Mouse (Mus musculus): Measurements from ENCODE around the gene Zfp451. TPM values are rescaled to one million over a fixed set of nuclear protein-coding genes. Genes with fewer than 3 reads are reported as not detected.

Gene Zfp451
- polyA plus RNA-seq, 1 experiment, result 40.4 TPM

- TF ChIP-seq CTCF (IDR thresholded peaks at IDR 0.05; ENCODE audit: borderline replicate concordance, extremely low read depth, insufficient read depth, insufficient read length) (no peak), POLR2A (IDR thresholded peaks at IDR 0.05; ENCODE audit: borderline replicate concordance, extremely low read depth, insufficient read depth, insufficient read length, poor library complexity, severe bottlenecking) (no peak)
- DNase-seq (ENCODE audit: low read depth), result peak; percentile 33
These were observed 38.2 kb downstream of the Zfp451 start for GRCm38 (mm10) chr1:33776175-33776611.

DNA sequence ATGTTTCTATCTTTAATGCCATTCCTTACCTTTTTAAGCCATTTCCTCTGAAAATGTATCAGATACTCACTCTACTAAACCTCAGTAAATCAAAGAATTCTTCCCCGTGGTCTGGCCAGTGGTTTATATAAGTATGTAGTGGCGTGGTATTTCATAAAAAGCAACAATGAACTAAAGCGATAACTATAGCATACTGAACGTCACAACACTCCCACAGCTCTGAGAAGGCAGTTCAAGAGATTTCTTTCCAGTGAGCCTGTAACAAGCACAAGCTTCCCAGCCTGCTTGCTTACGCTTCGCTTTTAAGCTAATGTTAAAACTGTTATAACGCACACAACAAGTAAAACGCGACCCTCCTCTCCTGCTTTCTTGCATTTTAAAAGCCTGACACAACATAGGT is 42.3 kb downstream of the Zfp451 start:
- TF ChIP-seq CTCF (IDR thresholded peaks at IDR 0.05; ENCODE audit: borderline replicate concordance, extremely low read depth, insufficient read depth, insufficient read length) (no peak), POLR2A (IDR thresholded peaks at IDR 0.05; ENCODE audit: borderline replicate concordance, extremely low read depth, insufficient read depth, insufficient read length, poor library complexity, severe bottlenecking) (no peak)
- DNase-seq (ENCODE audit: low read depth), result no peak

GRCm38 (mm10) chr1:33771621-33772020 is 42.8 kb downstream of the Zfp451 start:
- no peak for DNase-seq (ENCODE audit: low read depth)
- TF ChIP-seq POLR2A (IDR thresholded peaks at IDR 0.05; ENCODE audit: borderline replicate concordance, extremely low read depth, insufficient read depth, insufficient read length, poor library complexity, severe bottlenecking), result no peak
- no peak for TF ChIP-seq CTCF (IDR thresholded peaks at IDR 0.05; ENCODE audit: borderline replicate concordance, extremely low read depth, insufficient read depth, insufficient read length)

DNA sequence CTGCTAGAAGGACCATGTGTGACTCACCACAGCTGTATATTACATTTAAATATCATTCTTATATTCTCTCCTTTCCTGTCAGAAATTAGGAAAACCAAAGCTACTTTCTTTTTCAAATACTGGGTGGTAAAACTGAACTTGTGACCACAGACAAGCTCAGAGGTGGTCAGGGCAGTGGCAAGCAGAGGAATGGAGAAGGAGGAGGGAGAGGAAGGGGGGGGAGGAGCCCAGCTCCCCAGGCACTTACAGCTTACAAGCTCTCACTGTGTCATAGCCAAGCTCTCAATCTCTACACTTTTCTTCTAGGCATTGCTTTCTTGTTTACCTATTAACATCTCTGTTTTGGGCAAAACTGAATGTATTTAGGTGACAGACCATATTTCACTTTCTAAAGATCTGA is 45.6 kb downstream of the Zfp451 start:
- no peak for DNase-seq (ENCODE audit: low read depth)
- TF ChIP-seq CTCF (IDR thresholded peaks at IDR 0.05; ENCODE audit: borderline replicate concordance, extremely low read depth, insufficient read depth, insufficient read length) (no peak), POLR2A (IDR thresholded peaks at IDR 0.05; ENCODE audit: borderline replicate concordance, extremely low read depth, insufficient read depth, insufficient read length, poor library complexity, severe bottlenecking) (no peak)

DNA sequence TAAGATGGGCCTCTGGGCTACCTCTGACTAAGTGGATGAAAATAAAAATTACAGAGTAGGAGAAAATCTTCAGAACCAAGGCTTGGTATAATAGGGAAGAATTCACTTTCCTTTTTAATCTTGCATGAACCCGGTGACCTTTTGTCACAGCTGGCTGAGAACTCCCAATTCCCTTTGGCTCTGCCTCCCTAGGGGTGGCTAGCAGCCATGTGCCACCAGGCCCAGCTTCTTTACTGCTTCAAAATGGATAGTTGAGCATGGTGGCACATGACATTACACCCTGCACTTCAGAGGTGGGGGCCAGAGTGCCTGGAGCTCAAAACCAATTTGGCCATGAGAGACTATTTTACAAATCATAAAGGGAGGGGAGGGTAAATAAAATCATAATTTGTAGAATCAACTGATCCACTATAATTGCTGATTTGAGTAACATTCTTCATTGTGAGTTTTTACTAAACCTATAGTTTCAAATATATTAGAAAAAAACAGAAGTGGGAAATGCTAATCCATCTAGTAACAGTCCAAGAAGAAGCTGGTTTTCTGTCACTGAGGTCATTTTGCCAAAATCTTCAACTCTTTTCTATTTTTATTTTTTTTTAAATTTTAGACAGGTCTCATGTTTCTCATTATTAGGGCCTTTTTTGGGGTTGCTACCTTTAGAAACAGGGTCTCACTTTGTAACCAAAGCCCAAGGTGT is 46.2 kb downstream of the Zfp451 start:
- no peak for DNase-seq (ENCODE audit: low read depth)
- TF ChIP-seq CTCF (IDR thresholded peaks at IDR 0.05; ENCODE audit: borderline replicate concordance, extremely low read depth, insufficient read depth, insufficient read length) (no peak), POLR2A (IDR thresholded peaks at IDR 0.05; ENCODE audit: borderline replicate concordance, extremely low read depth, insufficient read depth, insufficient read length, poor library complexity, severe bottlenecking) (no peak)

- DNase-seq (ENCODE audit: low read depth), result no peak
- TF ChIP-seq POLR2A (IDR thresholded peaks at IDR 0.05; ENCODE audit: borderline replicate concordance, extremely low read depth, insufficient read depth, insufficient read length, poor library complexity, severe bottlenecking), result no peak
- no peak for TF ChIP-seq CTCF (IDR thresholded peaks at IDR 0.05; ENCODE audit: borderline replicate concordance, extremely low read depth, insufficient read depth, insufficient read length)
These were observed 47.6 kb downstream of the Zfp451 start for GRCm38 (mm10) chr1:33766520-33767508.

- TF ChIP-seq POLR2A (IDR thresholded peaks at IDR 0.05; ENCODE audit: borderline replicate concordance, extremely low read depth, insufficient read depth, insufficient read length, poor library complexity, severe bottlenecking), result no peak
- DNase-seq (ENCODE audit: low read depth), result no peak
These were observed 48.8 kb downstream of the Zfp451 start for GRCm38 (mm10) chr1:33765468-33766080.

DNA sequence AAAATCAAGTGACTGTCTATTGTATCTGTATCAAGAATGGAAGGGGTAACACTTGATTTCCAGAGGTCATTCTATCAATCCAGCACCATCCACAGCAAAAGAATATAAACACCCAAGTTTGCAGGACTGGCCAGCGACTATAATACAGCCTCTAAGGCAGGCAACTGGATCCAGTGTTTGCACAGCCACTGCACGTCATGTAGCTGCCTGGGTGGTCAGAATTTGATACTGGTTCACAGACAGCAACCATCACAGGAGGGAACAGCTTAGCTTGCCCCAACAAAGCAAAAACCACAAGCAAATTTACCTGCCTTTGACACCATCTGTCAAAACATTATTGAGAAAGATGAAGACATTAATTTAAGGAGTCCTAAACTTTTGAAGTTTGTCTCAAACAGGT is 50.6 kb downstream of the Zfp451 start:
- TF ChIP-seq CTCF (IDR thresholded peaks at IDR 0.05; ENCODE audit: borderline replicate concordance, extremely low read depth, insufficient read depth, insufficient read length) (no peak), POLR2A (IDR thresholded peaks at IDR 0.05; ENCODE audit: borderline replicate concordance, extremely low read depth, insufficient read depth, insufficient read length, poor library complexity, severe bottlenecking) (no peak)
- DNase-seq (ENCODE audit: low read depth), result no peak

GRCm38 (mm10) chr1:33758488-33758887 is 55.9 kb downstream of the Zfp451 start:
- peak; percentile 13 for DNase-seq (ENCODE audit: low read depth)
- TF ChIP-seq POLR2A (IDR thresholded peaks at IDR 0.05; ENCODE audit: borderline replicate concordance, extremely low read depth, insufficient read depth, insufficient read length, poor library complexity, severe bottlenecking) (no peak), CTCF (IDR thresholded peaks at IDR 0.05; ENCODE audit: borderline replicate concordance, extremely low read depth, insufficient read depth, insufficient read length) (no peak)

- TF ChIP-seq POLR2A (IDR thresholded peaks at IDR 0.05; ENCODE audit: borderline replicate concordance, extremely low read depth, insufficient read depth, insufficient read length, poor library complexity, severe bottlenecking) (0 out of 2 replicates have a peak, but pooled peaks have one; percentile 21), CTCF (IDR thresholded peaks at IDR 0.05; ENCODE audit: borderline replicate concordance, extremely low read depth, insufficient read depth, insufficient read length) (peak; percentile 10; the same call in 1 of the 2 replicates)
- DNase-seq (ENCODE audit: low read depth), result peak; percentile 60
These were observed 56.8 kb downstream of the Zfp451 start, which contains the start of gene Bag2 for GRCm38 (mm10) chr1:33757491-33758041. Bag2 (minus strand) TSS chr1:33757795.

- DNase-seq (ENCODE audit: low read depth), result peak; percentile 46
- TF ChIP-seq CTCF (IDR thresholded peaks at IDR 0.05; ENCODE audit: borderline replicate concordance, extremely low read depth, insufficient read depth, insufficient read length) (no peak), POLR2A (IDR thresholded peaks at IDR 0.05; ENCODE audit: borderline replicate concordance, extremely low read depth, insufficient read depth, insufficient read length, poor library complexity, severe bottlenecking) (no peak)
These were observed 57.4 kb downstream of the Zfp451 start for GRCm38 (mm10) chr1:33757033-33757413.
